Mouse (Mus musculus) retina, adult 2 months (tissue): Measurements from ENCODE around the gene Atg2a.
A peak's percentile ranks its signal among the peaks of the same experiment; 100 is the strongest.

Source experiments
- DNase-seq: peaks from one replicate; pipeline ENCODE4 v3.0.0-alpha.2; 2012; ENCODE audit warnings: low read depth, low spot score

The Atg2a gene

DNA sequence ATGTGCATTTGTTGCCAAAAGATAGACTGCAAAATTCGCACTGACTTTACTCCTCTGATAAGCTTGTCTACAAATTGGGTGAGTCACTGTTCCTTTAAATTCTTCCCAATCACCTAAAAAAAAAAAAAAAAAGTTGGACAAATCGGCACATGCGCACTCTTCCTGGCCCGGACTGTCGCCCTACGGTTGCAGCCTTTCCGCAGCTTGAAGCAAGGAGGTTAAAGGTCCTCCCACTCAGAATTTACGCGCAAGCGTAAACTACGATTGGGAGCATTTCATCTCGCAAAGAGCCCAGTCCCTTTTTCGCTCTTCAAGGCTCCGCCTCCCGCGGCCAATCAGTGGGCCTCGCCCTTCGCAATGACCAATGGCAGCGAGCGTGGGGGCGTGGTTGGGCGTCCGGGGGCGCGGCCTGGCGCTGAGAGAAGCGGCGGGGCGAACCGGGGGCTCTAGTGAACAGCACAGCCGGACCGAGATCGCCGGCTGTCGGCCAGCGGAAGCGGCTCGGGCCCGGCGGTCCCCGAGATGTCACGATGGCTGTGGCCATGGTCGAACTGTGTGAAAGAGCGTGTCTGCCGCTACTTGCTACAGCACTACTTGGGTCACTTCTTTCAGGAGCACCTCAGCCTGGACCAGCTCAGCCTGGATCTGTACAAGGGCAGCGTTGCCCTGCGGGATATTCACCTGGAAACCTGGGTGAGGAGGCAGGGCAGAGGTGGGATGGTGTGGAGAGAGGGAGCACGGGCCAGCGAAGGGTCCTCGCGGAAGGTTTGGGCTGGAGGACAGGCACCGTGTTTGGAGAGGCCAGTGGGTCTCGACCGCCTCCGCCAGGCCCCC is at the start of gene Atg2a:
Gene Atg2a (plus strand): TSS at position 395 of the 834 bp plus-strand sequence.
- peak; percentile 96 for DNase-seq

DNA sequence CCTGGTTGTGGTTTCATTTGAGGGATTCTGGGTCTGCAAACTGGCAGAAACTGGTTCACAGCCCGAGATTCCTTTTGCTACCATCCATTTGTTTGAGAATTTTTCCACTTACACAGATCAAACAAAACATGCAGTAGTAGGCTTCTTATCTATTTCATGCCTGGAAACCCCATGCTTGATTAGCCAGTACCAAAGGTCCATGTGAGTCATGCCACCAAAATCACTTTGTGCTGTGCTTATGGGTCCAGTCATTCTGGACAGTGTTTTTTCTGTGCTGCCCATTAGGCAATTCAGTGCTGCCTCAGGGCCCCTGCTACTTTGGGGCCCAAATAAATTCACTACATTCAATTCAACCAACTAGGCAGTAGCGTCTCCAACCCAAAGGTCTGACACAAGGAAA is 37.2 kb upstream of the Atg2a start:
- DNase-seq, result no peak

- DNase-seq, result no peak
Measured at GRCm38 (mm10) chr19:6206716-6207115, 34.8 kb upstream of the Atg2a start.

DNA sequence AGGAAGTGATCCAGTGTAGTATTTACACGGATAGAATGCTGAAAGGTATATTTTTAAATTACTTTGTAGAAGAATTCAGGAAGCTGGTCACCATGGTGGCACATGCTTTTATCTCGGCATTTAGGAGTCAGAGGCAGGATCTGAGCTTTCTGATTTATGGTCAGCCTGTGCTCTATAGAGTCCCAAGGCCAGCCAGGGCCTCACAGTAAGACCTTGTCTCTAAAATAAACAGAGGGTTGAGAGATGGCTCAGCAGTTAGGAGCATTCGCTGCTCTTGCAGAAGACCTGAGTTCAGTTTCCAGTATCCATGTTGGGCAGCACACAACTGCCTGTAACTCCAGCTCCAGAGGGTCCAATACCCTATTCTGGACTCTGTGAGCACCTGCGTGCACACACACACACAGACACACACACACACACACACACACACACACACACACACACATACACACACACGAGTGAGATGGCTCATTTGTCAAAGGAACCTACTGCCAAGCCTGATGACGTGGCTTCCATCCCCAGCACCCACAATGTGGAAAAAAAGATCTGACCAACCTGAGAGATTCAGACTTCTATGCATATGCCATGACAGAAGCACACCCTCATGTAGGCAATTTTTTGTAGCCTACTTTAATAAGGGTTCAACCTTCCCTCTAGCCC is 25.3 kb upstream of the Atg2a start:
- no peak for DNase-seq

GRCm38 (mm10) chr19:6218606-6219005 is 22.9 kb upstream of the Atg2a start:
- DNase-seq, result no peak

DNA sequence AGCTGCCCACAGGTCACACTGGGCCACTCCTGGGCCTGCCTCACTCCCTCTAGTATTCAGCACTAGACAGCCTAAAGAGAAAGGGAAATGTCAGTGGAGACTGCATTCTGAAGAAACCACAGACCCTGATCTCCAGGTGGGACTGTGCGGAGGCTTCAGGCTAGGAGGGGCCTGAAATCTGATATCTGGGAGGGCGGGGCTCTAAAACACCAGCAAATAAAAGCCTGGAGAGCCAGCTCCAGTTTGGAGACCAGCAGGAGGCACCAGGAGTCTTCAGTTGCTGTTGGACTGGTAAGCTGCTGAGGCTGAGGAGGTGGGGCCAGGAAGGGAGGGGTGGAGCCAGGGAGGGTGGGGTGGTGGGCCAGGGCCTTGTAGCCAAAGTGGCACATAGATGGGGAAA is 15.3 kb upstream of the Atg2a start, which contains the start of gene Gpha2:
Gene Gpha2 (plus strand): TSS at position 246 of the 400 bp plus-strand sequence.
- no peak for DNase-seq

DNA sequence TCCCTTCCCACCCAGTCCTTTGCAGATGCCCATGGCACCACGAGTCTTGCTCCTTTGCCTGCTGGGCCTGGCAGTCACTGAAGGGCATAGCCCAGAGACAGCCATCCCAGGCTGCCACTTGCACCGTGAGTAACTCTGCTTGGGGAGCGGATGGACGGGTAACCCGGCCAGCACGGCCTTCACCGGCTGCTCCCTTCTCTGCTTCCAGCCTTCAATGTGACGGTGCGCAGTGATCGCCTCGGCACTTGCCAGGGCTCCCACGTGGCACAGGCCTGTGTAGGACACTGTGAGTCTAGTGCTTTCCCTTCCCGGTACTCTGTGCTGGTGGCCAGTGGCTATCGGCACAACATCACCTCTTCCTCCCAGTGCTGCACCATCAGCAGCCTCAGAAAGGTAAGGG is 14.7 kb upstream of the Atg2a start:
- no peak for DNase-seq

- DNase-seq, result no peak
Measured at GRCm38 (mm10) chr19:6227864-6228263, 13.6 kb upstream of the Atg2a start.

GRCm38 (mm10) chr19:6230411-6230810 is 11.1 kb upstream of the Atg2a start:
- DNase-seq, result no peak

DNA sequence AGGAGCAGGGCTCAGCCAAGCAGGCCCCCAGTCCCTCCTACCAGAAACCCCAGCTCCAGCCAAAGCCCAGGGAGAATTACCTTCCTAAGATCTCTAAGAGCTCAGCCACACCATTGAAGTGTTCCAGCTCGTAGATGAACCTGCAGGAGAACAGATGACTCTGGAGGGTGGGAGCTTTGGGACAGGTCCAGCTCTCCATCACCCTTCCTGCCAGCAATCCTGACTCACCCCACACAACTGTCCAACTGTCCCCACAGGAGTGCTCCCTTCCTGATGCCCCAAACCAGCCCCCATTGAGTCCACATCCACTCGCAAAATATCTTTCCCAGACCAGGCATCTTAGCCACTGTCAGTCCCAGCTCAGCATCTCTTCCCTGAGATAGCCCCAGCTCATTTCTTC is 10.4 kb upstream of the Atg2a start:
- DNase-seq, result no peak

GRCm38 (mm10) chr19:6233647-6234046 is 7.8 kb upstream of the Atg2a start:
- DNase-seq, result no peak

GRCm38 (mm10) chr19:6234337-6235083 is 7.0 kb upstream of the Atg2a start:
- DNase-seq, result no peak

GRCm38 (mm10) chr19:6235084-6236052 is 6.1 kb upstream of the Atg2a start, which contains the start of gene Ppp2r5b:
Ppp2r5b (minus strand) TSS chr19:6235872.
- peak; percentile 90 for DNase-seq

- DNase-seq, result peak; percentile 84
Measured at GRCm38 (mm10) chr19:6236053-6236441, 5.4 kb upstream of the Atg2a start.

GRCm38 (mm10) chr19:6236842-6237241 is 4.6 kb upstream of the Atg2a start:
- no peak for DNase-seq

DNA sequence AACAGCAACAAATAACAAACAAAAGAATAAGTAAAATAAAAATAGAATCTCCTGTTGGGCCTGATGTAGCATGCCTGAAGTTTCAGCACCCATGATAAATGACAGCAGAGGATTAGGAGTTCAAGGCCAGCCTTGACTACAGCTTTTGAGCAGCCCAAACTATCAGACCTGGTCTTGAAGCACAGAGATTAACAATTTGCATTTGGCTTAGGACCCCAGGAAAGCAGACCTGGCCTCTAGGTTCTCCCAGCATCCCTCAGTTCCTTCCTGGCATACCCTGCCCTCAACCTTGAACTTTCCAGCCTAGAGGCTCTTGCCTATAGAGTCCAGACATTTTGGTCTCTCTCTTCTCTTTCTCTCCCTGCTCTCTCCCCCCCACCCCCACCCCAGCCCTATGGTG is 2.7 kb upstream of the Atg2a start:
- no peak for DNase-seq

- DNase-seq, result no peak
Measured at GRCm38 (mm10) chr19:6240136-6240535, 1.3 kb upstream of the Atg2a start.

DNA sequence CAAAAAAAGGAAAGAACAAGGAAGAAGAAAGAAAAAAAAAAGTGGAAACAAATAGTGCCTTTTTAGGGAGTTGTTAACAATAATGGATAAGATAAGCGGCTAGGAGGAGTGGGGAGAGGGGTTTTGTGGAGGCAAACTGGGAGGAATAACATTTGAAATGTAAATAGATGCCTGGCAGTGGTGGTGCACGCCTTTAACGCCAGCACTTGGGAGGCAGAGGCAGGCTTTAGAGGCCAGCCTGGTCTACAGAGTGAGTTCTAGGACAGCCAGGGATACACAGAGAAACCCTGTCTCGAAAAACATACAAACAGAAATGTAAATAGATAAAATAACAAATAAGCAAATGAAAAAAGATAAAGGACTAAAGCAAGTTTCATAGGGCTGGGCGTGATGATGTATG is 743 bp upstream of the Atg2a start:
- no peak for DNase-seq

DNA sequence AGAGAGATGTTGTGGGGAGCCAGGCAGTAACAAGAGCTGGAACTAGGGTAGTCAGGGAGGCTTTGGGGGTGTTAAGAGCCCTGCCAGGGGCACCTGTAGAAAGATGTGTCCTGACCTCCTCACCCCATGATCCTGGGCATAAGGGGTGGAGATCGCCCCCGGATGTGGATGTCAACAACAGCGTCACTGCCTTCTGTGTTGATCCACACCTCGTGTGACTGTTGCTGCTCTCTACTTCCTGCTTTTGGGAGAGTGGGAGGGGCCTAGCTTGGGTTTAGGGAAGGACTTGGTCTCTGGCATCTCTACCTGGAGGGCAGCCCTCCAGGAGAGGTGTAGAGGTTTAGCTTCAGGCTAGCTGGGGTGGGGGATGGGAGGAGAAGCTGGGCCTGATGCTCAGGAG is 813 bp downstream of the Atg2a start:
- no peak for DNase-seq

GRCm38 (mm10) chr19:6243226-6243625 is 1.8 kb downstream of the Atg2a start:
- no peak for DNase-seq

DNA sequence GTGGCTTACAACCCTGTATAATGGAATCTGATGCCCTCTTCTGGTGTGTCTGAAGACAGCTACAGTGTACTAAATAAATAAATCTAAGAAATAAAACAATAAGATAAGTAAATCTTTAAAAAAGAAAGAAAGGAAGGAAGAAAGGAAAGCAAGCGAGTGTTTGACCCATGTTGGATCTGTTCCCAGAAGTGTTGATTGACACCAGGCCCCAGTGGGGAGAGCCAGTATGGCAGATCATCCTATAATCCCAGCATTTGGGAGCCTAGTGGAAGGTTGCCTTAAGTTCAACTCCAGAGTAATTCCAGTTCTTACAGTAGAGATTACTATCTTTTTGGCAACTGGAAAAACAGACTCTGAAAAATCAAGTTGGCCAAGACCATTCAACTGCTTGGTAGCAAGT is 4.3 kb downstream of the Atg2a start:
- no peak for DNase-seq
